Mouse (Mus musculus): ENCODE measurements around the gene Rock2. TPM values are rescaled to one million over a fixed set of nuclear protein-coding genes. Genes with fewer than 3 reads are reported as not detected.

Gene Rock2
- polyA plus RNA-seq, 1 experiment from 2014 or later: 13.7 TPM

GRCm38 (mm10) chr12:16912600-16912999, 17.9 kb downstream of the Rock2 start:
- 93% methylated on average over 3 of the region's 3 CpGs for WGBS
- Histone ChIP-seq H3K4me3 (no peak overlapping the region), H3K36me3 (no peaks in the 10 kb centered on the region), H3K4me2 (no peak overlapping the region), H3K27ac (replicated peaks) (no peak overlapping the region), H3K9ac (no peak overlapping the region), H3K27me3 (no peaks in the 10 kb centered on the region), H3K4me1 (replicated peaks) (peaks cover 3% of the 10 kb centered on the region; the same call in 1 of the 2 replicates), H3K9me3 (no peaks in the 10 kb centered on the region)
- ATAC-seq (ENCODE audit: low FRiP score, low read depth): no peak

- Histone ChIP-seq H3K27ac (replicated peaks) (no peak overlapping the region), H3K9ac (no peak overlapping the region), H3K4me2 (no peak overlapping the region), H3K9me3 (no peaks in the 10 kb centered on the region), H3K4me1 (replicated peaks) (no peaks in the 10 kb centered on the region), H3K4me3 (no peak overlapping the region), H3K27me3 (no peaks in the 10 kb centered on the region), H3K36me3 (no peaks in the 10 kb centered on the region)
- no peak for ATAC-seq (ENCODE audit: low FRiP score, low read depth)
Observed at GRCm38 (mm10) chr12:16920186-16920860, 25.6 kb downstream of the Rock2 start.

- no peaks in the 10 kb centered on the region for H3K4me1 ChIP-seq (replicated peaks)
- H3K4me2 ChIP-seq: no peak overlapping the region
- H3K27me3 ChIP-seq: no peaks in the 10 kb centered on the region
- 91% methylated on average over 2 of the region's 2 CpGs for WGBS
- no peaks in the 10 kb centered on the region for H3K9me3 ChIP-seq
- no peak overlapping the region for H3K27ac ChIP-seq (replicated peaks)
- no peak overlapping the region for H3K4me3 ChIP-seq
- ATAC-seq (ENCODE audit: low FRiP score, low read depth): no peak
- peaks cover 5% of the 10 kb centered on the region; the same call in 1 of the 2 replicates for H3K36me3 ChIP-seq
- no peak overlapping the region for H3K9ac ChIP-seq
Observed at GRCm38 (mm10) chr12:16927889-16928288, 33.2 kb downstream of the Rock2 start.

DNA sequence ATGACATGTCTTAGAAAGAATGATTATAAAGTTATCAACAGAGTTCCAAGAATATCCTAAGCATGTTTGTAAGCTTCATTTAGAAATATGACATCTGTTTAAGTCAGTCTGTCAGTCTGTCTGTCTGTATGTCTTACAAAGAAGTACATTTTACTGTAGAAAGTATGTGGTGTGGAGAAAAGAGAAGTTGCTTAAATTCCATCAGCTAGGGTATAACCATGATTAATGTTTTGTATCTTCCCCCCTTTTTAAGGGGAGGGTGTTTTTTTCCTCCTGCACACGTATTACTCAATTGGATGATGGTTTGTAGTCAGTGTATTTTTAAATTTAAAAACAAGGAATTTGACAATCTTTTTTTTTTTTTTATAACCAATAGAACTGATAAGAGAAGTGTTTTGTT, 39.7 kb downstream of the Rock2 start:
- Histone ChIP-seq H3K36me3 (peaks cover 5% of the 10 kb centered on the region; the same call in 1 of the 2 replicates), H3K9me3 (no peaks in the 10 kb centered on the region), H3K27me3 (no peaks in the 10 kb centered on the region), H3K4me2 (no peak overlapping the region), H3K9ac (no peak overlapping the region), H3K4me3 (no peak overlapping the region), H3K27ac (replicated peaks) (no peak overlapping the region), H3K4me1 (replicated peaks) (no peaks in the 10 kb centered on the region)
- 90% methylated on average over 1 of the region's 1 CpGs for WGBS
- ATAC-seq (ENCODE audit: low FRiP score, low read depth): no peak

- WGBS: 89% methylated on average over 3 of the region's 3 CpGs
- no peak for ATAC-seq (ENCODE audit: low FRiP score, low read depth)
Observed at GRCm38 (mm10) chr12:16941976-16942375, 47.3 kb downstream of the Rock2 start.

DNA sequence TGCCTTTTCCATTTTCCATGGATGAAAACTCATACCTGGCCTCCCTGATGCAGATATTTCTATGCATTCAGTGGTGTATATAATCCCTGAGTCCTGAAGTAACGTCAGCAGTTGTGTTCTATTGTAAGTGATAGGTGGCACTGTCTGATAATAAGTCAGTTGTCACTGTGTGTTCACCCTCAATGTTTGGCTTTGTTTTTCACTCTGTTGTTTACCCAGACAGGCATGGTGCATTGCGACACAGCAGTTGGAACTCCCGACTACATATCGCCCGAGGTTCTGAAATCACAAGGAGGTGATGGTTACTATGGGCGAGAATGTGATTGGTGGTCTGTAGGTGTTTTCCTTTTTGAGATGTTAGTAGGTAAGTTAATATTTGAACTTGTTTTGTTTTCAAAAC, 53.5 kb downstream of the Rock2 start:
- H3K4me1 ChIP-seq (replicated peaks): no peaks in the 10 kb centered on the region
- H3K9me3 ChIP-seq: no peaks in the 10 kb centered on the region
- 90% methylated on average over 6 of the region's 6 CpGs for WGBS
- no peak overlapping the region for H3K4me3 ChIP-seq
- no peak overlapping the region for H3K27ac ChIP-seq (replicated peaks)
- no peaks in the 10 kb centered on the region for H3K27me3 ChIP-seq
- no peak overlapping the region for H3K9ac ChIP-seq
- H3K36me3 ChIP-seq: peaks cover 11% of the 10 kb centered on the region; the same call in 1 of the 2 replicates
- ATAC-seq (ENCODE audit: low FRiP score, low read depth): no peak
- H3K4me2 ChIP-seq: no peak overlapping the region

More at GRCm38 (mm10) chr12:16941976-16942375, 47.3 kb downstream of the Rock2 start:
- no peaks in the 10 kb centered on the region for H3K4me1 ChIP-seq (replicated peaks)
- H3K4me2 ChIP-seq: no peak overlapping the region
- peaks cover 10% of the 10 kb centered on the region; the same call in 1 of the 2 replicates for H3K36me3 ChIP-seq
- H3K27ac ChIP-seq (replicated peaks): no peak overlapping the region
- H3K4me3 ChIP-seq: no peak overlapping the region
- H3K9me3 ChIP-seq: no peaks in the 10 kb centered on the region
- H3K9ac ChIP-seq: no peak overlapping the region
- no peaks in the 10 kb centered on the region for H3K27me3 ChIP-seq

DNA sequence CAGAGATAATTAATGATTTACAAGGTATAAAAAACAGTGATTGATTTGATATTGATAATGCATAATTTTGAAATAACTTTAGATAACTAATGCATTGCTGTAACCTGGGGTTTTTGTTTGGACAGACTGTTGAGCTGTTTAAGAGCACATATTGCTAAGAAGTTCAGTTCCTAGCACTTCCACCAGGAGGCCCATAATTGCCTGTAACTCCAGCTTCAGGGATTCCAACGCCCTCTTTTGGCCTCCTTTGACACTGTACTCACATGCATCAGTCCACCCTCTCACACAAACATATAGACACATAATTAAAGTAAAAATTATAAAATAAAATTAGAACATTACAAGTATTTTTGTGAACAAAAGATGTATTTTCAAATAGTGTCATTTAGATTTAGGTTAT, 64.2 kb downstream of the Rock2 start:
- H3K36me3 ChIP-seq: peaks cover 42% of the 10 kb centered on the region
- 84% methylated on average over 1 of the region's 1 CpGs for WGBS

DNA sequence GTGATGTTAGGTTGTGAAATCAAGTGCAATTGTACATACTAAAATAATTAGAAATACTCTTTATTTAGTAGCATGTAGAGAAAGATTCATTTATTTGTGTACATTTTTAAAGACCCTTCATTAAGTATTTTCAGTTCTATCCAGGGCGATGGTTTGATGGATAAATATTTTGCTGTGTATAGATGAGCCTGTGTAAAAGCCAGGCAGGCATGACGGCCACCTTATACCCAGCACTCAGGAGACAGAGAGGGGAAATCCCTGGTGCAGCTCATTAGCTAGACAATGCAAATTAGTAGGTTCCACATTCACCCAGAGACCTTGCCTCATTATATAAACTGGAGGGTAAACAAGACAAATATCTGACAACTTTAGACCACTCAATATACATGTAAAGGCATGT, 68.7 kb downstream of the Rock2 start:
- peaks cover 44% of the 10 kb centered on the region for H3K36me3 ChIP-seq

More for the DNA sequence above, 64.2 kb downstream of the Rock2 start:
- Histone ChIP-seq H3K4me1 (replicated peaks) (no peaks in the 10 kb centered on the region), H3K27me3 (no peaks in the 10 kb centered on the region), H3K4me2 (no peak overlapping the region), H3K27ac (replicated peaks) (no peak overlapping the region), H3K9ac (no peak overlapping the region), H3K4me3 (no peak overlapping the region), H3K9me3 (no peaks in the 10 kb centered on the region)
- ATAC-seq (ENCODE audit: low FRiP score, low read depth): no peak

DNA sequence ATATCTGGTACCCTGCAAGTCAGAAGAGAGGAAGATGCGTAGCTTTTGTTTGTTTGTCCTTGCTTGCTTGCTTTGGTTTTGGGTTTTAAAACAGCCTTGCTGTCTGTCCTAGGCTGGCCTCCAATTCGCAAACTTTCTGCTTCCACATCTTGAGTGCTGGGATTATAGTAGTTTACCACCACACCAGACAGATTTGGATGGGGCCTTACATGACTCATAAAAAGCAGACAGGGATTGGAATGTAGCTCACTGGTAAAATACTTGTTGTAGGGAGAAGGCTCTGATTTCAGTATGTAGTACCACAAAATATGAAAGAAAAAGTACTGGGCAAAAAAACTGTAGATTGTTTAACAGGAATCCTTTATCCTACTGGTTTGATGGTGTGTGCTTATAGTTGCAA, 72.1 kb downstream of the Rock2 start:
- Histone ChIP-seq H3K4me1 (replicated peaks) (no peaks in the 10 kb centered on the region), H3K27ac (replicated peaks) (no peak overlapping the region), H3K36me3 (peaks cover 45% of the 10 kb centered on the region), H3K27me3 (no peaks in the 10 kb centered on the region), H3K9ac (no peak overlapping the region), H3K4me3 (no peak overlapping the region), H3K4me2 (no peak overlapping the region), H3K9me3 (no peaks in the 10 kb centered on the region)
- ATAC-seq (ENCODE audit: low FRiP score, low read depth): no peak
- 98% methylated on average over 2 of the region's 2 CpGs for WGBS

More for the DNA sequence above, 68.7 kb downstream of the Rock2 start:
- Histone ChIP-seq H3K27ac (replicated peaks) (no peak overlapping the region), H3K9me3 (no peaks in the 10 kb centered on the region), H3K27me3 (no peaks in the 10 kb centered on the region), H3K4me1 (replicated peaks) (no peaks in the 10 kb centered on the region), H3K4me3 (no peak overlapping the region), H3K4me2 (no peak overlapping the region), H3K9ac (no peak overlapping the region)
- ATAC-seq (ENCODE audit: low FRiP score, low read depth): no peak
- 68% methylated on average over 2 of the region's 2 CpGs for WGBS

DNA sequence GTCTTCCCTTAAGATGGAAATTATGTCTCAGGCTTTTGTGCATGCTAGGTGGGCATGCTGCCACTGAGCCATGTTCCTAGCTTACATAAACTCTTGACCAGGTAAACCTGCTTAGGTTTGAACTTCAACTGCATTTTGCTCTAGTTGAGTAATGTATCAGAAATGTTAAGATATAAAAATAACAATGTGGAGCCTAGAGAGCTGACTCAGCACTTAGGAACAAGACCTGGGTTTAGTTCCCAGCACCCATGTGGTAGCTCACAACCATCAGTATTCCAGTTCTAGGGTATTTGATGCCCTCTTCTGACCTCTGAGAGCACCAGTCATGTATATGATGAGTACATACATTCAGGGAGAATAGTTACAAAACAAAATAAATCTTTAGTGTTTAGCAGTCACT, 82.4 kb downstream of the Rock2 start:
- no peaks in the 10 kb centered on the region for H3K4me1 ChIP-seq (replicated peaks)
- H3K36me3 ChIP-seq: peaks cover 83% of the 10 kb centered on the region
- H3K4me3 ChIP-seq: no peak overlapping the region
- H3K27ac ChIP-seq (replicated peaks): no peak overlapping the region
- H3K27me3 ChIP-seq: no peaks in the 10 kb centered on the region
- H3K9me3 ChIP-seq: no peaks in the 10 kb centered on the region
- no peak overlapping the region for H3K4me2 ChIP-seq
- ATAC-seq (ENCODE audit: low FRiP score, low read depth): no peak
- H3K9ac ChIP-seq: no peak overlapping the region

- Histone ChIP-seq H3K4me1 (replicated peaks) (no peaks in the 10 kb centered on the region), H3K9ac (no peak overlapping the region), H3K4me3 (no peak overlapping the region), H3K27me3 (no peaks in the 10 kb centered on the region), H3K9me3 (no peaks in the 10 kb centered on the region), H3K27ac (replicated peaks) (no peak overlapping the region), H3K4me2 (no peak overlapping the region), H3K36me3 (peaks cover 20% of the 10 kb centered on the region)
- no peak for ATAC-seq (ENCODE audit: low FRiP score, low read depth)
- WGBS: 100% methylated on average over 1 of the region's 1 CpGs
Observed at GRCm38 (mm10) chr12:16985778-16986177, 91.1 kb downstream of the Rock2 start.

DNA sequence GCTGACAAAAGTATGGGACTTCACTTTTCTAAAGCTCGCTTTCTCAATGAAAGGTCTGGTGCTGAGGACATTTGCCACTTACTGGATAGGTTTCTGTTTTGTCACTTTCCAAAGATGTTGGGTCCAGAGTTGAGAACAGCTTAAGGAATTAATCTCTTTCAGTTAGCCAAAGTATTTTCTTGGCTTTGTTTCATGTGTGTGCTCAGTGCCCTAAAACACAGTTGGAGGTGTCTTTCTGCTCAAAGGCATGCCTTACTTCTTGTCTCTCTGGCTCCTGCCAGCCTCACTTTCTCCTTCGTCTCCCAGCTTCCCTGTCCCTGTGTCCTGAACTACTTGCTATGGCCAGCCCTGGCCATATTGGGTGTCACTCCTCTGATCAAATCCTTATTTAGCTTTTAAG, 96.7 kb downstream of the Rock2 start:
- H3K9ac ChIP-seq: no peak overlapping the region
- H3K36me3 ChIP-seq: peaks cover 3% of the 10 kb centered on the region; the same call in 1 of the 2 replicates
- H3K27me3 ChIP-seq: no peaks in the 10 kb centered on the region
- WGBS: 88% methylated on average over 2 of the region's 2 CpGs
- no peak for ATAC-seq (ENCODE audit: low FRiP score, low read depth)
- no peak overlapping the region for H3K4me2 ChIP-seq
- no peak overlapping the region for H3K4me3 ChIP-seq
- no peaks in the 10 kb centered on the region for H3K9me3 ChIP-seq
- H3K4me1 ChIP-seq (replicated peaks): no peaks in the 10 kb centered on the region
- H3K27ac ChIP-seq (replicated peaks): no peak overlapping the region

- WGBS: 92% methylated on average over 2 of the region's 2 CpGs
Observed at GRCm38 (mm10) chr12:16992355-16992754, 97.7 kb downstream of the Rock2 start.

More at GRCm38 (mm10) chr12:16992355-16992754, 97.7 kb downstream of the Rock2 start:
- Histone ChIP-seq H3K27me3 (peaks cover 3% of the 10 kb centered on the region; the same call in 1 of the 2 replicates), H3K4me2 (no peak overlapping the region), H3K4me3 (no peak overlapping the region), H3K4me1 (replicated peaks) (no peaks in the 10 kb centered on the region), H3K36me3 (peaks cover 3% of the 10 kb centered on the region; the same call in 1 of the 2 replicates), H3K9ac (no peak overlapping the region), H3K9me3 (no peaks in the 10 kb centered on the region), H3K27ac (replicated peaks) (no peak overlapping the region)
- no peak for ATAC-seq (ENCODE audit: low FRiP score, low read depth)

Data from hindbrain, embryonic 15.5 days (tissue).